Mouse (Mus musculus): ENCODE results near the gene Efl1.

Efl1 gene

GRCm38 (mm10) chr7:82812186-82813155, 164.1 kb downstream of the Efl1 start:
- no peak for DNase-seq (ENCODE audit: low spot score)

GRCm38 (mm10) chr7:82819541-82819940, 171.1 kb downstream of the Efl1 start:
- no peak for DNase-seq (ENCODE audit: low spot score)

GRCm38 (mm10) chr7:82820661-82821060, 172.2 kb downstream of the Efl1 start:
- DNase-seq (ENCODE audit: low spot score): no peak

- no peak for DNase-seq (ENCODE audit: low spot score)
Measured at GRCm38 (mm10) chr7:82821501-82821900, 173.1 kb downstream of the Efl1 start.

GRCm38 (mm10) chr7:82822528-82822927, 174.1 kb downstream of the Efl1 start:
- no peak for DNase-seq (ENCODE audit: low spot score)
